Mouse (Mus musculus): ENCODE measurements at regions not wholly inside any gene's neighbourhood (a gene's known extent, or its start where the extent isn't known, plus 50 kb on each side); places are given as distances from the start of the nearest gene placed in this dataset.

DNA sequence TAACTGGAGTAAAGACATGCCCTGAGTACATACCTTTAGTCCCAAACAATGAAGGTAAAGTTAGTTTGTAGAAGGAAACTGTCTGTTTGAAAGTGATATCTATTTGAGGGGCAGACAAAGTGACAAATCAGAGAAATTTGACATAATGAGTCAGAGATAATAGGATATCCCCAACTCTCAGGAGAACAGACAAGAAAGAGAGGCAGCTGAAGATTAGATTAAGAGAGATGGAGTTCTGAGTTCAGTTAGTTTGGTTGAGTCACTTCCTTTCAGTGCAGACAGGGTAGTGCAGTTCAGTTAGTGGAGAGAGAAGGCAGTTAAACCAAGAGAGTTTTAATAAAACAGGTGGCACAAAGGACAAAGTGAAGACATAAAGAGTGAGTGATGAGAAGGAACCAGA, 477.4 kb upstream of the Diaph2 start:
- no peak for DNase-seq

DNA sequence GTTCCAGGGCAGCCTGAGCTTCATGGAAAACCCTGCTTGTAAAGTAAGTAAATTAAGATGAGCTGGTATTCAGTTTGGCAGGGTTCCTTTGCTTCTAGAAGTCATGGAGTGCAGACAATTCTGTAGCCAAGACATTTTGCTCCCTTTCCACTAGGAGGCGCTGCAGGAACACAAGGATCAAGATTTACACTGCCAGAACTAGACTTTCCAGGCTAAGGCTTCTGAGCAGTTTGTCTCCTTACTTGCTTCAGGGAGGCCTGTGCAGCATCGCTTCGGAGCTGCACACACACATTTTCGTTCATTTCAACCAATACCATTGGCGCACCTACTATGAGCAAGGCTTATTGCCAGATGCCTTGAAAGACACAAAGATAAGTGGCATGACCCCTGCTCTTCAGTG, 445.6 kb upstream of the Diaph2 start:
- DNase-seq = peak; percentile 32

DNA sequence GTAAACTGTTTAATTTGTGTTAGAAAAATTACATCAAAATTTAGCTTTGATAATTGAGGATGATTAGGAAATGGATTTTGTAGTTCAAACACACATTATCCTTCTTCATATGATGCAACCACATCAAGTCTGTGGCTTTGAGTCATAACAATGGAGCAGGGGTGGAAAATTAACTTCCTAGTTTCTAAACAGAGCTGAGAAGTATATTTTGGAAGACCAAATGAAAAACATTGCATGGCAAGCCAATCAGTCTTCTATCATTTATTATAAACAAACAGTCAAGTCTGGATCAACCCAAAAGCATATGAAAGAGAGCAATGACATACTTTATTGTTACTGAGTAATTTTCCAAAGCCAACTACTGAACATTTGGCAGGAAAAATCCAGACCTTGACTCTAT, 440.2 kb upstream of the Diaph2 start:
- no peak for DNase-seq

DNA sequence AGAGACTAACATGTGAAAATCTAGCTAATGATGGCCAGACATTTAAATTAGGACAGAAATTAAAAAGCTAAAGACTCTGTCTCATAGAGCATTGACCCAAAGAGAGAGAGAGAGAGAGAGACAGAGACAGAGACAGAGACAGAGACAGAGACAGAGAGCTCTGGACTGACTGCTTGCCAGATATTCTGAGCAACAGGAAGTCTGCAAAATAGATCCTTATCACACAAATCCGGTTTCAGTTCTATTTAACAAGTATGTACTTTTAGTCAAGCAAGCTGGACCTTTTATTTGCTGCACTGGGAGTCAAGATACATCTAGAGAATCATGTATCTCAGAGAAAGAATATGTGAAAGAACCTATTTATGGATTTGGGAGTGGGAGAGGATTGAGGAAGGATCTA, 420.1 kb upstream of the Diaph2 start:
- DNase-seq = no peak

DNA sequence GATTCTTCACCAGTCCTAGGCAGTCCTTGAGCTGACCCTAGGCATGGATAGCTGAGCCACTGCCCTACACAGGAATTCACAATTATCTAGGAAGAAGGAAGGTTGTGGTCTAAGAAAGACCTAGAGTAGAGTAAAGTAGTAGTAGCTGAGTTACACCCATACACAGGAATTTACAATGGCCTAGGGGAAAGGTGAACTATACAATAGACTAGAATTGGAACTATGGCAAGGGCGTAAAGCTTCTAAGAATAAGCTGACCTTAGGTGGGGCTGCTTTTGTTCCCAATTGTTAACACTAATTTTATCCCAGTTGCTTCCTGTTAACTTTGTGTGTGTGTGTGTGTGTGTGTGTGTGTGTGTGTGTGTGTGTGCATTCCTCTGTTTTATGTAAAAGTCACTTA, 416.7 kb upstream of the Diaph2 start:
- DNase-seq = no peak
